Mouse (Mus musculus) bone marrow macrophage, adult 2 months (primary cell): ENCODE measurements around the gene 6430571L13Rik.

ENCODE experiments used
- CTCF ChIP-seq: IDR thresholded peaks from 2 replicates; pipeline ENCODE4 v1.5.1; 2012; ENCODE audit warnings: low read depth, mild to moderate bottlenecking, low read length, moderate library complexity
- POLR2A ChIP-seq: IDR thresholded peaks from 2 replicates; pipeline ENCODE4 v1.6.1; 2012; ENCODE audit warnings: mild to moderate bottlenecking, low read depth, low read length, borderline replicate concordance

DNA sequence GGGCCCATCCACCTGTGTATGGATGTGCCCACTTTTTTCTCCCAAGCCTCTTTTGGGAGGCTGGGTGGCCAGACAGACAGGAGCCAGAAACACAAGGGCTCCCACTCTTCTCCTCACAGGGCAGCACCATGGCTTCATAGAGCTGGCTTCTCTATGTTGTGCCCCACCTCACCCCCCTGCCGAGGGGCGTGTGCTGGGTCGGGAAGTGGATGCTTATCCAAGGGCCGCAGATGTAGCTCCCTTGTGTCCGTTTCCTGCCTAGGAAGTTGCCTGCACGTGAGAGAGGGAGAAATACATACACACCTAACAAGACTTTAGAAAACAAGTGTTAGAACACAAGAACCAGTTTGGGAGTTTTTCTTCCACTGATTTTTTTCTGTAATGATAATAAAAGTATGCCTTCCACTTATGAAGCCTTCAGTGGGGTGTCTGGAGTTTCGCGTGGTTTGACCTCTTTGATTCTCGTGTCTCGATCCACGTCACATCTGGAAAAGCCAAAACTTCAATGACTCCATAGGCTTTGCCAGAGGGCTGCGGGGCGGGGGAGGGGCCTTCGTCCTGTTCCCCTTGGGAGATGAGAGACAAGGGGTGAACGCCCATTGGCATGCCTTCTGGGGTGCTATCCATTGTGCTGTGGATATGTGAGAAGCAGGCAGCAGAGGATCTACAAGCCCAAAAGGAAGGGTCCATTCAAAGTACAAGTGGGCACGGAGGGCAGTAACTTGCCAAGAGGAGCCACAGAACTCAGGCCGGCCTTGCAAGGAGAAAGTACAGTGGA, 38.7 kb upstream of the 6430571L13Rik start:
- TF ChIP-seq POLR2A (no peak), CTCF (no peak)
